Mouse (Mus musculus) cortical plate, adult 2 months (tissue): Measurements from ENCODE around the gene Arl2bp. TPM values are rescaled to one million over a fixed set of nuclear protein-coding genes. Genes with fewer than 3 reads are reported as not detected.
A peak's percentile ranks its signal among the peaks of the same experiment; 100 is the strongest.

Experiments
- H3K27ac ChIP-seq: fragments of 200-500 bp; 2 replicates; pipeline ENCODE4 v1.5.1; 2012; ENCODE audit warnings: low read length, control low read depth, inconsistent platforms; ENCODE audit not compliant: insufficient read depth
- H3K4me1 ChIP-seq: fragments of 200-500 bp; 2 replicates; pipeline ENCODE4 v1.6.1; 2011; ENCODE audit warnings: low read length; ENCODE audit not compliant: control insufficient read depth, insufficient read depth
- H3K4me3 ChIP-seq: fragments of 200-500 bp; 2 replicates; pipeline ENCODE4 v1.5.1; 2011; ENCODE audit warnings: mild to moderate bottlenecking, low read length, control low read depth; ENCODE audit not compliant: insufficient read depth
- CTCF ChIP-seq: fragments of 200-500 bp; IDR thresholded peaks from 2 replicates; pipeline ENCODE4 v1.5.1; 2011; ENCODE audit warnings: mild to moderate bottlenecking, control low read depth, low read length; ENCODE audit not compliant: insufficient read depth; ENCODE audit errors: extremely low read depth
- POLR2A ChIP-seq: fragments of 200-500 bp; IDR thresholded peaks from 2 replicates; pipeline ENCODE4 v1.6.1; 2011; ENCODE audit warnings: mild to moderate bottlenecking, low read length, control low read depth; ENCODE audit not compliant: insufficient read depth; ENCODE audit errors: extremely low read depth
- polyA plus RNA-seq: library from polyadenylated mRNA; depleted of rRNA; stranded (reverse); fragments of >200 nt; gene quantifications from 2 replicates; pipeline ENCODE4 v1.2.3, GENCODE M21; 2012; rRNA removed

Gene Arl2bp
- polyA plus RNA-seq: 234 and 235 TPM in 2 replicates

- Histone ChIP-seq H3K27ac (peak within 1 kb of the TSS; percentile 92), H3K4me1 (peaks cover 2% of the 10 kb centered on the region; the same call in 1 of the 2 replicates), H3K4me3 (peak within 1 kb of the TSS; percentile 89)
- TF ChIP-seq POLR2A (peak; percentile 56; the same call in 1 of the 2 replicates), CTCF (no peak)
Observed at GRCm38 (mm10) chr8:94666456-94667308, at the start of gene Arl2bp. Gene Arl2bp, plus strand, starts transcription at chr8:94666600.

GRCm38 (mm10) chr8:94624885-94625284, 41.5 kb upstream of the Arl2bp start:
- TF ChIP-seq POLR2A (no peak), CTCF (no peak)
- no peaks in the 10 kb centered on the region; the same call in 1 of the 2 replicates for H3K4me1 ChIP-seq
- H3K27ac ChIP-seq: no peak overlapping the region
- no peak overlapping the region for H3K4me3 ChIP-seq

GRCm38 (mm10) chr8:94633564-94634194, 32.7 kb upstream of the Arl2bp start:
- H3K27ac ChIP-seq: no peak overlapping the region
- no peak for TF ChIP-seq CTCF
- TF ChIP-seq POLR2A: no peak
- no peak overlapping the region for H3K4me3 ChIP-seq
- H3K4me1 ChIP-seq: no peaks in the 10 kb centered on the region

- TF ChIP-seq CTCF (no peak), POLR2A (no peak)
- Histone ChIP-seq H3K4me3 (no peak overlapping the region), H3K27ac (no peak overlapping the region), H3K4me1 (no peaks in the 10 kb centered on the region)
Observed at GRCm38 (mm10) chr8:94634211-94634610, 32.2 kb upstream of the Arl2bp start.

- Histone ChIP-seq H3K4me1 (no peaks in the 10 kb centered on the region; the same call in 1 of the 2 replicates), H3K27ac (no peak overlapping the region), H3K4me3 (no peak overlapping the region)
- TF ChIP-seq POLR2A: no peak
Observed at GRCm38 (mm10) chr8:94641183-94641582, 25.2 kb upstream of the Arl2bp start.

- H3K4me3 ChIP-seq: no peak overlapping the region
- peaks cover 2% of the 10 kb centered on the region; the same call in 1 of the 2 replicates for H3K4me1 ChIP-seq
- H3K27ac ChIP-seq: no peak overlapping the region
- TF ChIP-seq POLR2A: no peak
- no peak for TF ChIP-seq CTCF
Observed at GRCm38 (mm10) chr8:94641938-94642337, 24.5 kb upstream of the Arl2bp start.

- TF ChIP-seq POLR2A (no peak), CTCF (no peak)
- Histone ChIP-seq H3K4me3 (no peak overlapping the region), H3K4me1 (peaks cover 2% of the 10 kb centered on the region; the same call in 1 of the 2 replicates), H3K27ac (no peak overlapping the region)
Observed at GRCm38 (mm10) chr8:94645202-94645601, 21.2 kb upstream of the Arl2bp start.

- TF ChIP-seq POLR2A (no peak), CTCF (no peak)
- Histone ChIP-seq H3K4me3 (no peak overlapping the region), H3K4me1 (peaks cover 2% of the 10 kb centered on the region; the same call in 1 of the 2 replicates), H3K27ac (no peak overlapping the region)
Observed at GRCm38 (mm10) chr8:94646165-94646564, 20.2 kb upstream of the Arl2bp start.

GRCm38 (mm10) chr8:94649496-94649895, 16.9 kb upstream of the Arl2bp start:
- H3K4me3 ChIP-seq: no peak overlapping the region
- TF ChIP-seq POLR2A (no peak), CTCF (no peak)
- no peak overlapping the region for H3K27ac ChIP-seq
- peaks cover 2% of the 10 kb centered on the region; the same call in 1 of the 2 replicates for H3K4me1 ChIP-seq
